Mouse (Mus musculus) embryonic facial prominence, embryonic 15.5 days (tissue): ENCODE data around the gene Srsx. TPM values are rescaled to one million over a fixed set of nuclear protein-coding genes. Genes with fewer than 3 reads are reported as not detected.
"Not testable (repeated sequence)": the region's sequence is repeated elsewhere in the genome, so short reads cannot be mapped to it uniquely, and the experiment has no call there.

Source experiments
- ATAC-seq: fragments of 200-750 bp; cut with Nextera tagmentation; 2 replicates; pipeline ENCODE4 v1.8.0; 2017; ENCODE audit warnings: low read depth, moderate TSS enrichment; ENCODE audit not compliant: insufficient number of reproducible peaks, low FRiP score, low TSS enrichment
- H3K27ac ChIP-seq: fragments of 300-500 bp; sonication (generic); replicated peaks from 2 replicates; pipeline ENCODE4 v1.5.1; 2015; ENCODE audit warnings: mild to moderate bottlenecking, inconsistent platforms
- H3K27me3 ChIP-seq: fragments of 300-500 bp; sonication (generic); 2 replicates; pipeline ENCODE4 v1.6.1; 2015; ENCODE audit warnings: inconsistent platforms
- H3K36me3 ChIP-seq: fragments of 300-500 bp; sonication (generic); 2 replicates; pipeline ENCODE4 v1.6.1; 2015; ENCODE audit warnings: mild to moderate bottlenecking, inconsistent platforms
- H3K4me1 ChIP-seq: fragments of 300-500 bp; sonication (generic); 2 replicates; pipeline ENCODE4 v1.6.1; 2015; ENCODE audit warnings: inconsistent platforms
- H3K4me2 ChIP-seq: fragments of 300-500 bp; sonication (generic); replicated peaks from 2 replicates; pipeline ENCODE4 v1.6.1; 2015; ENCODE audit warnings: mild to moderate bottlenecking, inconsistent platforms
- H3K4me3 ChIP-seq: fragments of 300-500 bp; sonication (generic); replicated peaks from 2 replicates; pipeline ENCODE4 v1.5.1; 2015; ENCODE audit warnings: mild to moderate bottlenecking, inconsistent platforms
- H3K9ac ChIP-seq: fragments of 300-500 bp; sonication (generic); 2 replicates; pipeline ENCODE4 v1.6.1; 2015; ENCODE audit warnings: inconsistent platforms
- H3K9me3 ChIP-seq: fragments of 300-500 bp; sonication (generic); replicated peaks from 2 replicates; pipeline ENCODE4 v1.6.1; 2016; ENCODE audit warnings: inconsistent platforms
- WGBS: fragments of 180-500 bp; shearing (Covaris S2); methylation state at CpG from one replicate; pipeline ENCODE4 v1.1.7; 2015; 5-methylcytosine and 5-hydroxymethylcytosine counted together
- polyA plus RNA-seq: library from polyadenylated mRNA; unstranded; fragments of >200 nt; fragmentation: Nextera tagmentation; extraction: Ambion mirVana; gene quantifications from 2 replicates; pipeline ENCODE4 v1.2.1, GENCODE M21; 2015

Gene Srsx
- polyA plus RNA-seq: not detected in 2 replicates

- H3K4me1 ChIP-seq, H3K36me3 ChIP-seq, H3K9ac ChIP-seq, H3K9me3 ChIP-seq, ATAC-seq, H3K27me3 ChIP-seq, H3K4me3 ChIP-seq, H3K4me2 ChIP-seq, H3K27ac ChIP-seq: not testable (repeated sequence)
- 20% methylated on average over 1 of the region's 1 CpGs for WGBS
Measured at GRCm38 (mm10) chrX:123222381-123222780, at the start of gene Srsx. Srsx (minus strand) TSS chrX:123222481.

DNA sequence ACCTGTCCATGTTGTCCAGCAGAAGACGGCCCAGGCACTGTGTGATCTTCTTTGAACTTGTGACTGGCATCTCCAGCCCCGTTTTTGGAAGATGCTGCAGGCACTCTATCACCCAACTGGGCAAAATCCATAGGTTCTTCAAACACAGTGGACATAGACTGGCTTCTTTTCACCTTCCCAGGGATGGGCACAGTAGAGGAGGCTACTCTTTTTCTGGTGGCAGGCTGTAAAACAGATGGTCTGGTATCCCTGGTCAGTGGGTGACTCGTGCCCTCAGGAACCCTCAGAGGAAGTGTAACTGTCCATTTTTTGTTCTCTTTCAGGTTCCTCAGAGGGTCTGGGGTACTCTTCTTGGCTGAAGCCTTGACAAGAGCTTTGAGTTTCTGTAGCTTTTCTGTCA, 24.5 kb upstream of the Srsx start, which contains the start of gene Gm17577:
Gene Gm17577, minus strand, starts transcription at position 101 of the 400 bp plus-strand sequence.
- not testable (repeated sequence) for H3K27ac ChIP-seq, H3K4me2 ChIP-seq, ATAC-seq, H3K36me3 ChIP-seq, H3K9ac ChIP-seq, H3K27me3 ChIP-seq, H3K9me3 ChIP-seq, H3K4me3 ChIP-seq, H3K4me1 ChIP-seq
- WGBS: no CpG with 5 or more reads among the region's 3 CpGs

Other genes with a start within 250 kb of the Srsx start
- gene Gm17521, start 192.8 kb downstream of the Srsx start, polyA plus RNA-seq: not detected in 2 replicates
- 11.6 and 13.3 TPM in 2 replicates for gene Cldn34c1, start 119.0 kb downstream of the Srsx start, polyA plus RNA-seq
- not detected in 2 replicates for gene Gm17577, start 24.4 kb upstream of the Srsx start, polyA plus RNA-seq